Mouse (Mus musculus) cortical plate, adult 2 months (tissue): ENCODE results near the gene Tm2d3. TPM values are rescaled to one million over a fixed set of nuclear protein-coding genes. Genes with fewer than 3 reads are reported as not detected.

ENCODE experiments used
- H3K27ac ChIP-seq: fragments of 200-500 bp; 2 replicates; pipeline ENCODE4 v1.5.1; 2012; ENCODE audit warnings: low read length, control low read depth, inconsistent platforms; ENCODE audit not compliant: insufficient read depth
- H3K4me1 ChIP-seq: fragments of 200-500 bp; 2 replicates; pipeline ENCODE4 v1.6.1; 2011; ENCODE audit warnings: low read length; ENCODE audit not compliant: control insufficient read depth, insufficient read depth
- H3K4me3 ChIP-seq: fragments of 200-500 bp; 2 replicates; pipeline ENCODE4 v1.5.1; 2011; ENCODE audit warnings: mild to moderate bottlenecking, low read length, control low read depth; ENCODE audit not compliant: insufficient read depth
- CTCF ChIP-seq: fragments of 200-500 bp; IDR thresholded peaks from 2 replicates; pipeline ENCODE4 v1.5.1; 2011; ENCODE audit warnings: mild to moderate bottlenecking, control low read depth, low read length; ENCODE audit not compliant: insufficient read depth; ENCODE audit errors: extremely low read depth
- POLR2A ChIP-seq: fragments of 200-500 bp; IDR thresholded peaks from 2 replicates; pipeline ENCODE4 v1.6.1; 2011; ENCODE audit warnings: mild to moderate bottlenecking, low read length, control low read depth; ENCODE audit not compliant: insufficient read depth; ENCODE audit errors: extremely low read depth
- polyA plus RNA-seq: library from polyadenylated mRNA; depleted of rRNA; stranded (reverse); fragments of >200 nt; gene quantifications from 2 replicates; pipeline ENCODE4 v1.2.3, GENCODE M21; 2012; rRNA removed

Tm2d3 gene
- 113 and 118 TPM in 2 replicates for polyA plus RNA-seq

- TF ChIP-seq CTCF (no peak), POLR2A (no peak)
- Histone ChIP-seq H3K4me3 (no peak within 1 kb of the TSS), H3K27ac (no peak within 1 kb of the TSS), H3K4me1 (peaks cover 3% of the 10 kb centered on the region; the same call in 1 of the 2 replicates)
Measured at GRCm38 (mm10) chr7:65690869-65691268, at the start of gene Tm2d3. Gene Tm2d3, plus strand, starts transcription at chr7:65691169.

- Histone ChIP-seq H3K27ac (no peak overlapping the region), H3K4me1 (peaks cover 2% of the 10 kb centered on the region; the same call in 1 of the 2 replicates), H3K4me3 (no peak overlapping the region)
- TF ChIP-seq CTCF (peak; percentile 69), POLR2A (no peak)
Measured at GRCm38 (mm10) chr7:65642371-65643304, 48.3 kb upstream of the Tm2d3 start.

- Histone ChIP-seq H3K4me1 (peaks cover 2% of the 10 kb centered on the region; the same call in 1 of the 2 replicates), H3K27ac (no peak overlapping the region), H3K4me3 (peak overlapping the region; percentile 46)
- no peak for TF ChIP-seq CTCF
- TF ChIP-seq POLR2A: no peak
Measured at GRCm38 (mm10) chr7:65643861-65644421, 47.0 kb upstream of the Tm2d3 start.

- H3K4me3 ChIP-seq: peak within 1 kb of the TSS; percentile 46
- peak within 1 kb of the TSS; percentile 69 for H3K27ac ChIP-seq
- 0 out of 2 replicates have a peak, but pooled peaks have one; percentile 7 for TF ChIP-seq CTCF
- TF ChIP-seq POLR2A: peak; percentile 44; the same call in 1 of the 2 replicates
- peaks cover 2% of the 10 kb centered on the region; the same call in 1 of the 2 replicates for H3K4me1 ChIP-seq
Measured at GRCm38 (mm10) chr7:65644643-65645351, 46.2 kb upstream of the Tm2d3 start, which contains the start of gene Tarsl2. Gene Tarsl2, plus strand, starts transcription at chr7:65644898.

- Histone ChIP-seq H3K4me3 (no peak overlapping the region), H3K4me1 (peaks cover 2% of the 10 kb centered on the region; the same call in 1 of the 2 replicates), H3K27ac (no peak overlapping the region)
- no peak for TF ChIP-seq POLR2A
- TF ChIP-seq CTCF: no peak
Measured at GRCm38 (mm10) chr7:65645996-65646395, 45.0 kb upstream of the Tm2d3 start.

GRCm38 (mm10) chr7:65650662-65651061 lies 40.3 kb upstream of the Tm2d3 start:
- no peak overlapping the region for H3K27ac ChIP-seq
- no peak for TF ChIP-seq CTCF
- TF ChIP-seq POLR2A: no peak
- no peak overlapping the region for H3K4me3 ChIP-seq
- peaks cover 2% of the 10 kb centered on the region; the same call in 1 of the 2 replicates for H3K4me1 ChIP-seq

GRCm38 (mm10) chr7:65657490-65658120 lies 33.4 kb upstream of the Tm2d3 start:
- H3K4me1 ChIP-seq: no peaks in the 10 kb centered on the region; the same call in 1 of the 2 replicates
- no peak for TF ChIP-seq POLR2A
- no peak overlapping the region for H3K4me3 ChIP-seq
- H3K27ac ChIP-seq: no peak overlapping the region

GRCm38 (mm10) chr7:65663225-65663790 lies 27.7 kb upstream of the Tm2d3 start:
- TF ChIP-seq POLR2A: no peak
- TF ChIP-seq CTCF: no peak
- Histone ChIP-seq H3K27ac (0 out of 2 replicates have a peak overlapping the region, but pooled peaks have one; percentile 1), H3K4me3 (no peak overlapping the region), H3K4me1 (no peaks in the 10 kb centered on the region)
